ENCODE assay signal across 24 mouse cellular contexts in genomic region chr16:78790064-78790463, GRCm38 (mm10).
DNase-seq lines count a peak whose midpoint lies in the region; ATAC-seq lines count a peak whose summit lies in the region.
"Had no signal": no experiment of that assay in that cellular context is flagged by ENCODE, and none has a peak within 500 bp of the region (broad histone marks: within the 10 kb centered on the region; RNA-seq: fewer than 3 reads in every experiment).

No protein-coding gene starts in this region.

- H3K4me2 ChIP-seq in midbrain, embryonic 13.5 days (replicated peaks): no peak overlapping the region
- H3K4me2 ChIP-seq in forebrain, embryonic 14.5 days (ENCODE audit: low read length): no peak overlapping the region
- H3K4me2 ChIP-seq: heart, embryonic 13.5 days; hindbrain, embryonic 15.5 days; limb, embryonic 13.5 days; midbrain, embryonic 11.5 days had no signal

- no peak for ATAC-seq in midbrain, embryonic 13.5 days
- ATAC-seq in forebrain, embryonic 14.5 days: no peak
- ATAC-seq: forebrain, postnatal 0 days had no signal

- H3K4me3 ChIP-seq in midbrain, embryonic 13.5 days (replicated peaks): no peak overlapping the region
- no peak overlapping the region for H3K4me3 ChIP-seq in forebrain, embryonic 14.5 days (ENCODE audit: low read depth, low read length)
- H3K4me3 ChIP-seq: forebrain, embryonic 10.5 days; heart, adult 2 months; heart, embryonic 13.5 days; hindbrain, embryonic 15.5 days; limb, embryonic 13.5 days had no signal

- no peaks in the 10 kb centered on the region for H3K36me3 ChIP-seq in midbrain, embryonic 13.5 days
- no peaks in the 10 kb centered on the region for H3K36me3 ChIP-seq in forebrain, embryonic 14.5 days (ENCODE audit: control insufficient read depth, insufficient read depth, low read length)
- H3K36me3 ChIP-seq: forebrain, embryonic 10.5 days; heart, embryonic 13.5 days; hindbrain, embryonic 15.5 days; limb, embryonic 13.5 days had no signal

- intact Hi-C loops in heart, postnatal 10 days (cut with DNase I): no loop called here
- intact Hi-C loops in heart, postnatal 25 days (cut with DNase I): no loop called here

- WGBS in midbrain, embryonic 13.5 days: 63% methylated on average over 2 of the region's 2 CpGs
- WGBS in forebrain, embryonic 14.5 days: 83% methylated on average over 2 of the region's 2 CpGs

- H3K9me3 ChIP-seq in midbrain, embryonic 13.5 days: no peaks in the 10 kb centered on the region
- H3K9me3 ChIP-seq in forebrain, embryonic 14.5 days (replicated peaks; ENCODE audit: control insufficient read depth, low read length): no peaks in the 10 kb centered on the region
- H3K9me3 ChIP-seq: forebrain, embryonic 10.5 days; heart, embryonic 13.5 days; hindbrain, embryonic 15.5 days; limb, embryonic 13.5 days had no signal

- no peak overlapping the region for H3K27ac ChIP-seq in midbrain, embryonic 13.5 days
- no peak overlapping the region for H3K27ac ChIP-seq in forebrain, embryonic 14.5 days (ENCODE audit: low read depth, low read length)
- H3K27ac ChIP-seq: forebrain, embryonic 10.5 days; heart, adult 2 months; heart, embryonic 13.5 days; hindbrain, embryonic 15.5 days; limb, embryonic 13.5 days; liver, embryonic 14.5 days had no signal

- DNase-seq in heart, postnatal 10 days: peak; percentile 1 to 12
- DNase-seq in heart, postnatal 25 days (ENCODE audit: low spot score): no peak
- DNase-seq in urinary bladder, postnatal 25 days (ENCODE audit: low spot score): peak; percentile 5
- DNase-seq in urinary bladder, adult 2 months (ENCODE audit: low spot score): no peak
- DNase-seq in lung, postnatal 36 days: peak; percentile 45
- no peak for DNase-seq in spleen, postnatal 14 days (ENCODE audit: low spot score in 2 of 2)
- DNase-seq in forebrain, embryonic 14.5 days (ENCODE audit: low spot score): no peak
- DNase-seq: adrenal gland, postnatal 25 days; cerebellum, adult 9-10 months; forebrain, postnatal 0 days; gastrocnemius, postnatal 36 days; heart, adult 2 months; kidney, adult 8-10 months; kidney, postnatal 25 days; right cerebral cortex, postnatal 14 days; thymus, adult 18-20 months; thymus, postnatal 4 days had no signal

- H3K27me3 ChIP-seq in midbrain, embryonic 13.5 days: no peaks in the 10 kb centered on the region
- no peaks in the 10 kb centered on the region for H3K27me3 ChIP-seq in forebrain, embryonic 14.5 days (replicated peaks; ENCODE audit: control insufficient read depth, insufficient read depth, low read length)
- H3K27me3 ChIP-seq: heart, embryonic 13.5 days; hindbrain, embryonic 15.5 days; limb, embryonic 13.5 days had no signal

- H3K9ac ChIP-seq in midbrain, embryonic 13.5 days (replicated peaks): no peak overlapping the region
- H3K9ac ChIP-seq in forebrain, embryonic 14.5 days (ENCODE audit: low read length): no peak overlapping the region
- H3K9ac ChIP-seq: forebrain, postnatal 0 days; heart, embryonic 13.5 days; hindbrain, embryonic 15.5 days; limb, embryonic 13.5 days; liver, embryonic 14.5 days had no signal

- H3K4me1 ChIP-seq in midbrain, embryonic 13.5 days (replicated peaks): no peaks in the 10 kb centered on the region
- no peaks in the 10 kb centered on the region for H3K4me1 ChIP-seq in forebrain, embryonic 14.5 days (ENCODE audit: control insufficient read depth, insufficient read depth, low read length)
- H3K4me1 ChIP-seq: forebrain, embryonic 10.5 days; heart, embryonic 13.5 days; hindbrain, embryonic 15.5 days; limb, embryonic 13.5 days had no signal

Comparison
In these comparisons a context has a peak if more than half of its experiments do, and no peak if none do; other contexts are left out.
1. DNase-seq: peak in heart, postnatal 10 days (2 of 2), urinary bladder, postnatal 25 days (single experiment) and lung, postnatal 36 days (single experiment); none in heart, postnatal 25 days (single experiment), urinary bladder, adult 2 months (single experiment), spleen, postnatal 14 days (0 of 2) and forebrain, embryonic 14.5 days (single experiment).